Mouse (Mus musculus) erythroblast, embryonic 14.5 days (primary cell): ENCODE measurements around the gene Acap1.

Source experiments
- GATA1 ChIP-seq: IDR thresholded peaks from 2 replicates; pipeline ENCODE4 v1.6.1; 2012; ENCODE audit warnings: low read length, inconsistent platforms, mixed read lengths
- TAL1 ChIP-seq: IDR thresholded peaks from 3 replicates; pipeline ENCODE4 v1.6.1; 2012; ENCODE audit warnings: low read length, inconsistent platforms, mixed read lengths

DNA sequence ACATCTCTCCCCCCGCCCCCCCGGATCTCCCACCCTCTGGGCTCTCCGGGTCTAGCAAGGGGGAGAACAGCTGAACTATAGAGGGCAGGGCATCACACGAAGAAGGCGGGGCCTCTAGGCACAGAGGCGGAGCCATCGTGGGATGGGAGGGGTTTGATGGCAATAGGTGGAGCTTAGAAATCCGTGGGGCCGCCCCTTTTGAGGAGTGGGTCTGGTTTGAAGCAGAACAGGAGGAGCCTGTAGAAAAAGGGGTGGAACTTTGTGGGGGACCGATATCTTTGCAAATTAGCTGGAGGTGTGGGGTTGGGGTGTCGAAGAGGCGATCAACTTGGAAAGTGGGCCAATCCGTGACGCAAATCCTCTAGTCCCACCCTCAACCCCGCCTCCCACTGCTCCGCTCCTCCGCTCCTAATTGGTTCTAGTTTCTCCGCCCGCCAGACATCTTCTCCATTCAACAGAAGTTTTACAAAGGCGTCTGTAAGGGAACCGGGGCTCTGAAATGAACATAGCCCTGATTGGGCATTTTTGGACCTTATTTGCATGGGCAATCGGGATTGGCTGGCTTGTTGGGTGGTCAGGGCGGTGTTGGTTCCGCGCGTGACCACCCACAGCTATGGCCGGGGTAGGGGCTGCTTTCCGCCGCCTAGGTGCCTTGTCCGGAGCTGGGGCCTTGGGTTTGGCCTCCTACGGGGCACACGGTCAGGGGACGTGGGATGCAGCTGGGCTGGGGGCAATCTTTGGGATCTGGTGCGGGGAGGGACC lies 57.2 kb downstream of the Acap1 start, which contains the start of gene Tmem256:
- no peak for TF ChIP-seq GATA1
- TF ChIP-seq TAL1 = no peak
